Mouse (Mus musculus) bone marrow, adult 2 months (tissue): ENCODE data around the gene 2010003K11Rik.

ENCODE experiments used
- CTCF ChIP-seq: fragments of 200-500 bp; IDR thresholded peaks from 2 replicates; pipeline ENCODE4 v1.5.1; 2011; ENCODE audit warnings: low read length, control low read depth; ENCODE audit not compliant: control insufficient read depth, insufficient read depth
- POLR2A ChIP-seq: fragments of 200-500 bp; IDR thresholded peaks from 2 replicates; pipeline ENCODE4 v1.6.1; 2011; ENCODE audit warnings: low read depth, mild to moderate bottlenecking, control low read depth, low read length, borderline replicate concordance; ENCODE audit not compliant: control insufficient read depth

GRCm38 (mm10) chr19:4547801-4548200 lies 49.4 kb upstream of the 2010003K11Rik start:
- TF ChIP-seq CTCF (no peak), POLR2A (no peak)
